Mouse (Mus musculus) intestine, embryonic 16.5 days (tissue): ENCODE results near the gene Ubap1l. TPM values are rescaled to one million over a fixed set of nuclear protein-coding genes. Genes with fewer than 3 reads are reported as not detected.

Source experiments
- ATAC-seq: fragments of 200-750 bp; cut with Nextera tagmentation; 2 replicates; pipeline ENCODE4 v1.8.0; 2017; ENCODE audit warnings: moderate TSS enrichment, moderate library complexity
- H3K27ac ChIP-seq: fragments of 300-500 bp; sonication (generic); 2 replicates; pipeline ENCODE4 v1.5.1; 2014; ENCODE audit warnings: mild to moderate bottlenecking, low read length
- H3K27me3 ChIP-seq: fragments of 300-500 bp; sonication (generic); replicated peaks from 2 replicates; pipeline ENCODE4 v1.6.1; 2014; ENCODE audit warnings: low read length, control low read depth, mixed read lengths; ENCODE audit not compliant: control insufficient read depth, insufficient read depth
- H3K36me3 ChIP-seq: fragments of 300-500 bp; sonication (generic); 2 replicates; pipeline ENCODE4 v1.6.1; 2014; ENCODE audit warnings: low read length, control low read depth; ENCODE audit not compliant: control insufficient read depth, insufficient read depth
- H3K4me1 ChIP-seq: fragments of 300-500 bp; sonication (generic); 2 replicates; pipeline ENCODE4 v1.6.1; 2014; ENCODE audit warnings: low read length, control low read depth, mixed read lengths; ENCODE audit not compliant: control insufficient read depth, insufficient read depth
- H3K4me2 ChIP-seq: fragments of 300-500 bp; sonication (generic); 2 replicates; pipeline ENCODE4 v1.6.1; 2014; ENCODE audit warnings: low read depth, low read length, control low read depth
- H3K4me3 ChIP-seq: fragments of 300-500 bp; sonication (generic); 2 replicates; pipeline ENCODE4 v1.5.1; 2014; ENCODE audit warnings: mild to moderate bottlenecking, low read length
- H3K9ac ChIP-seq: fragments of 300-500 bp; sonication (generic); 2 replicates; pipeline ENCODE4 v1.6.1; 2014; ENCODE audit warnings: low read depth, low read length
- H3K9me3 ChIP-seq: fragments of 300-500 bp; sonication (generic); 2 replicates; pipeline ENCODE4 v1.6.1; 2016; ENCODE audit warnings: low read length, control low read depth; ENCODE audit not compliant: control insufficient read depth
- WGBS: fragments of 180-500 bp; shearing (Covaris S2); extraction: QIAGEN DNeasy Blood & Tissue Kit; methylation state at CpG from one replicate; pipeline ENCODE4 v1.1.7; 2014; 5-methylcytosine and 5-hydroxymethylcytosine counted together
- polyA plus RNA-seq: library from polyadenylated mRNA; unstranded; fragments of >200 nt; fragmentation: Nextera tagmentation; extraction: Ambion mirVana; gene quantifications from 2 replicates; pipeline ENCODE4 v1.2.1, GENCODE M21; 2015

Ubap1l gene
- polyA plus RNA-seq = 0.16 and 0.18 TPM in 2 replicates

DNA sequence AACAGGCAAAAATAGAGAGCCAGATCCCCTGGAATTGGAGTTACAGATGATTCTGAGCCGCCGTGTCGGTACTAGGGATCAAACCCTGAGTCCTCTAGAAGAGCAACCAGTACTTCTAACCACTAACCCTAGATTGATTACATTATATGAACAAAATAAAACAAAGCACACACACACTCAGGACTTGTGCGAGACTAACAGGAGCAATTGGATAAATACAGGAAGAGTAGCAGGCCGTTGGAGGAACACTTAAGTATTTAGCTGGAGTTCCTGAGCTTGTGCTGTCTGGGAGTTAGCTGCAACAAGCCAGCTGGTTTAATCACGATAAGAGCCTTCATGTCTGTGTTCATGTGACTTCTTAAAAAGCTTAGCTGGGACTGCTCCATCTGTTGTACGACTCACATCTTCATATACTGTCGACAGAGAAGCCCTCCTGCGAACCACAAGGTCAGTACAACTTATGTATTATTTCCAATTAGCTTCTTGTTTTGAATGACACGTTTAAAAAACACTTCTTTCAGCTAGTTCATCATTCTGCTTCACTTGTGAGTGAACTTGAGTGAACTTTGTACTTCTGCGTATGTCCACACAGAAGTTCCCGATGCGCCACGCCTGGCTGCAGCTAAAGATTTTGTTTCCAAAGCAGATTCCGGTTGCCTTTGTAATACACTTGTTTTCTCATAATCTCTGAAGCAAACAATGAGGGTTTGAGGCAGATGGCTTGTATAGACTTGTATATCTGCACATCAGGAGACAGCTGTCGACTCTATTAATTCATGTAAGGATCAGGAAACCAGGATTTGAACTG lies at the start of gene Ubap1l:
Ubap1l (plus strand) TSS at position 401 of the 808 bp plus-strand sequence.
- H3K4me3 ChIP-seq = no peak within 1 kb of the TSS
- WGBS = 72% methylated on average over 16 of the region's 16 CpGs
- no peak for ATAC-seq

DNA sequence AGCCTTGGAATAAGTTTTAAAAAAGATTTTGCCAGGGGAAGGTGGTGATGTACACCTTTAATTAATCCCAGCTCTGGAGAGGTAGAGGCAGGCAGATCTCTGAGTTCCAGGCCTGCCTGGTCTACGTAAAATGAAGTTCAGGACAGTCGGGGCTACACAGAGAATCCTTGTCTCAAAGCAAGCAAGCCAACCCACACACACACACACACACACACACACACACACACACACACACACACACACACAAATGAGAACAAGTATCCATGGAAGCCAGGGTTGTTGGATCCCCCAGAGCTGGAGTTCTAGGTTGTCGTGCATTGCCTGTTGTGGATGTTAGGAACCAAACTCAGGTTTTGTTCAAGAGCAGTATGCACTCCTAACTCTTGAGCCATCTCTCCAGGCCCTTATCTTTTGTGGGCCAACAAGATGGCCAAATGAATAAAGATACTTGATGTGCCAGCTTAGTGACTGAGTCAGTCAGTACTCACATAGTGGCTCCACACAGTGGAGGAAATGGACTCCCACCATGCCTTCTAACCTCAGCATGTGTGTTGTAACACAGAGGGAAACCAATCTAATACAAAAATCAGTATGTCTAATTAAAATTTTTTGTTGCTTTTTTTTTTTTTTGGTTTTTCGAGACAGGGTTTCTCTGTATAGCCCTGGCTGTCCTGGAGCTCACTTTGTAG lies 48.0 kb upstream of the Ubap1l start:
- Histone ChIP-seq H3K36me3 (peaks cover 12% of the 10 kb centered on the region), H3K4me1 (no peaks in the 10 kb centered on the region), H3K9me3 (no peaks in the 10 kb centered on the region), H3K27ac (no peak overlapping the region), H3K4me2 (no peak overlapping the region), H3K4me3 (no peak overlapping the region), H3K27me3 (no peaks in the 10 kb centered on the region), H3K9ac (no peak overlapping the region)
- ATAC-seq = no peak
- 93% methylated on average over 4 of the region's 4 CpGs for WGBS

More for the DNA sequence above, at the start of gene Ubap1l:
- Histone ChIP-seq H3K36me3 (peaks cover 4% of the 10 kb centered on the region; the same call in 1 of the 2 replicates), H3K9ac (no peak within 1 kb of the TSS), H3K27ac (no peak within 1 kb of the TSS), H3K4me1 (no peaks in the 10 kb centered on the region; the same call in 1 of the 2 replicates), H3K4me2 (no peak within 1 kb of the TSS), H3K9me3 (no peaks in the 10 kb centered on the region), H3K27me3 (no peaks in the 10 kb centered on the region)

DNA sequence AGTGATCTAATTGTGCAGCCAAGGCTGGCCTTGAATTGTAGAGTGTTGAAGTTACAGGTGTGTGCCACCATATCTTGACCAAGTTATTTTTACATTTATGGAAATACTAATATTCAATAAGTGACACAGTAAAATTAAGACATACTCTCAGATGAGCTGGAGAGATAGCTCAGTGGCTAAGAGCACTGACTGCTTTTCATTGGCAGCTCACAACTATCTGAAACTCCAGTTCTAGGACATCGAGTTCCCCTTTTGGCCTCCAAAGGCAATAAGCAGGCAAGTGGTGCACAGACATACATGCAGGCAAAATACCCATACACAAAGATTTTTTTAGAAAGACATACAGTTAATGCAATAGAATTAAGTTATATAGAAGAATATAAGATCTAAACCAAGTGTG lies 47.0 kb upstream of the Ubap1l start:
- Histone ChIP-seq H3K36me3 (peaks cover 12% of the 10 kb centered on the region), H3K4me1 (no peaks in the 10 kb centered on the region), H3K9ac (no peak overlapping the region), H3K4me2 (no peak overlapping the region), H3K27me3 (no peaks in the 10 kb centered on the region), H3K9me3 (no peaks in the 10 kb centered on the region), H3K27ac (no peak overlapping the region), H3K4me3 (no peak overlapping the region)
- WGBS = 93% methylated on average over 1 of the region's 1 CpGs
- ATAC-seq = no peak

DNA sequence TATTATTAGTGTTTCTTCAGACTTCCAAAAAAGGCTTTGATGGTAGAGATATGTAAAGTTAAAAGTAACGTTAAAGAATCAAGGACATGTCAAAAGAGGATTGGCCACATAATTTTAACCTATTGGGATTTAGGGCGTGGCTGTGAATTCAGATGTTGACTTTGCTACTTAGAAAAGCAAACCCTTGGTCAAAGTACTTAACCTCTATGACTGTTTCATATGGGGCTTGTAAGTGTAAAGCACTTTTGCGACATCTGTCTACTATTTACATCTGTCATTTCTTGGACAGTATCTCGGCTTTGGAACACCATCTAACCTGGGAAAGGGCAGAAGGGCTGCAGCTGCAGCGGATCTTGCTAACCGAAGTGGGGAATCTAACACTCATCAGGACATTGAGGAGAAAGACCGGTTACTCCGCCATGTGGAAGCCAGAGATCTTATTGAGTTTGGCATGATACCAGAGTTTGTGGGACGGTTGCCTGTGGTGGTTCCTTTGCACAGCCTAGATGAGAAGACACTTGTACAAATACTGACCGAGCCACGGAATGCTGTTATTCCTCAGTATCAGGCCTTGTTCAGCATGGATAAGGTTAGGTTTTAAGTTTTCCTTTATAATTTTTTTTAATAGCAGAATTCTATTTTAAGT lies 38.5 kb upstream of the Ubap1l start:
- no peaks in the 10 kb centered on the region for H3K4me1 ChIP-seq
- no peaks in the 10 kb centered on the region for H3K27me3 ChIP-seq
- no peak overlapping the region for H3K4me2 ChIP-seq
- 81% methylated on average over 11 of the region's 11 CpGs for WGBS
- H3K36me3 ChIP-seq = no peaks in the 10 kb centered on the region; the same call in 1 of the 2 replicates
- no peak overlapping the region for H3K27ac ChIP-seq
- no peak overlapping the region for H3K9ac ChIP-seq
- no peak for ATAC-seq
- no peak overlapping the region for H3K4me3 ChIP-seq
- H3K9me3 ChIP-seq = no peaks in the 10 kb centered on the region

DNA sequence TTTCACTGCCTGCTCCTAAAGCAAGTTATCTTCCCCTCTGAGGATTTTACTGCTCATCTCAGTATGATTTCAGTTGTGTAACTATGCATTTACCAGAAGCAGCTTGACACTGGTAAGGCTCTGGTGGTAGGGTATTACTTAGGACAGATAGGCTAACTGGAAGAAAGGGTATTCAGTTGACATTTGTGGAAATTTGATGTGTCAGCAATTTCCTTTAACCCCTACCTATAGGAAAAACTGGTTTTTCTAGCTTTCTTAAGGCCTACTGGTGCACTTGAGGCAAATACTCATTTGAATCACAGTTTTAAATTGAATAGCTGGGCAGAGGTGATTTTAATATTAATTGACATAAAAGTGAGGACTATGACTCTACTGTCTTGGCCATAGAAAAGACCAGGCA lies 34.9 kb upstream of the Ubap1l start:
- Histone ChIP-seq H3K4me1 (no peaks in the 10 kb centered on the region), H3K4me3 (no peak overlapping the region), H3K9me3 (no peaks in the 10 kb centered on the region), H3K27me3 (no peaks in the 10 kb centered on the region), H3K9ac (no peak overlapping the region), H3K27ac (no peak overlapping the region), H3K36me3 (peaks cover 2% of the 10 kb centered on the region; the same call in 1 of the 2 replicates), H3K4me2 (no peak overlapping the region)
- ATAC-seq = no peak

DNA sequence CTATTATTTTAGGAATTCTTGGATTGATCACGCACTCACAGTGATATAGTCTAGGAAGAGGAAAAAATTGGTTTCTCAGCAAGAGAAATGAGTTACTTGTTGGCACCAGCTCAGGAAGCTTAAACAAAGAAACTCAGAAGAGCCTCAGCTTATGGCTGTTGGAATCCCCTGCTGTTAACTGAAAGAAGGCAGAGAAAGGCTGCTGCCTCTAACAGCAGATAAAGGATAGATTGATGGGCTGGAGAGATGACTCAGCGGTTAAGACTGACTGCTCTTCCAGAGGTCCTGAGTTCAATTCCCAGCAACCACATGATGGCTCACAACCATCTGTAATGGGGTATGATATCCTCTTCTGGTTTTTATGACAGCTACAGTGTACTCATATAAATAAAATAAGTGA lies 33.5 kb upstream of the Ubap1l start:
- Histone ChIP-seq H3K4me3 (no peak overlapping the region), H3K9me3 (no peaks in the 10 kb centered on the region), H3K4me2 (no peak overlapping the region), H3K27ac (no peak overlapping the region), H3K27me3 (no peaks in the 10 kb centered on the region), H3K36me3 (peaks cover 2% of the 10 kb centered on the region; the same call in 1 of the 2 replicates), H3K4me1 (no peaks in the 10 kb centered on the region), H3K9ac (no peak overlapping the region)
- no peak for ATAC-seq
- 92% methylated on average over 2 of the region's 2 CpGs for WGBS

DNA sequence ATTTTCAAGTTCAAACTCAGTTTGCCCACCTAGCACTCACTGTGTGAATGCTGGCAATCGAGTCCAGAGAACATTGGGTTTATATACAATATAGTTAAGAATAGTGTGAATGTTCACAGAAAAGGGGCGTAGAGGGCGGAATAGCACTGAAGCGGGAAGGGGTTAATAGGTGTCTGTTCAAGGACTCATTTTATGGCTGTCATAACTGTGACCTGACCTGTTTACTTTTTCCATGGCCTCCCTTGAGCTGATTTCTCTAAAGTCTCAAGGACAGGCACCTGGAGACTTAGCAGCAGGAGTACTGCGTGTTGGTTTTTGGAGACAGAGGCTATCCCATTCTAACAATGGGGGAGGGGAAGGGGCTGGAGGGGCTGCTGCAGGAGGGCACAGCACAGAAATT lies 26.9 kb upstream of the Ubap1l start:
- Histone ChIP-seq H3K9ac (no peak overlapping the region), H3K4me1 (no peaks in the 10 kb centered on the region), H3K9me3 (no peaks in the 10 kb centered on the region), H3K27ac (0 out of 2 replicates have a peak overlapping the region, but pooled peaks have one; percentile 17), H3K27me3 (no peaks in the 10 kb centered on the region), H3K36me3 (0 out of 2 replicates have a peak, but pooled peaks cover 2% of the 10 kb centered on the region), H3K4me2 (0 out of 2 replicates have a peak overlapping the region, but pooled peaks have one; percentile 14), H3K4me3 (no peak overlapping the region)
- WGBS = 58% methylated on average over 5 of the region's 5 CpGs
- peak; percentile 63 for ATAC-seq

DNA sequence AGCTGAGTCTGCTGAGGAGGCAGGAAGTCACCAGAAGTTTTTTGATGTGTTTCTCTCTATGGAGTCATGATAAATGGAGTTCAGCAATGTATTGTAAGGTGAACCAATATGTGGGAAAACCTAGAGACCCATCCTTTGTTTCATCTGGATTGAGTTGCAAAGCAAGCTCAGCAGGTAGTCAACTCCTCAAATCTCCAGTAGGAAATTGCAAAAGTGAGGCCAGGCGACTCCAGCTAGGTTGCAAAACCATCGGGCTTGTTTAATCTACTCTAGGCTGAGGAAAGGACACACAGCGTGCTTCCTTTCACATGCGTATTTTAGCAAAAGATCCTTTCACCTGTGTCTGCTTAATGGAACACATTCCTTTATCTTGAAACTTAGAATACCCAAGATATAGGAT lies 21.7 kb upstream of the Ubap1l start:
- Histone ChIP-seq H3K9me3 (no peaks in the 10 kb centered on the region), H3K4me3 (no peak overlapping the region), H3K27me3 (no peaks in the 10 kb centered on the region), H3K4me1 (no peaks in the 10 kb centered on the region), H3K4me2 (no peak overlapping the region), H3K27ac (no peak overlapping the region), H3K36me3 (no peaks in the 10 kb centered on the region), H3K9ac (no peak overlapping the region)
- no peak for ATAC-seq
- 90% methylated on average over 4 of the region's 4 CpGs for WGBS

DNA sequence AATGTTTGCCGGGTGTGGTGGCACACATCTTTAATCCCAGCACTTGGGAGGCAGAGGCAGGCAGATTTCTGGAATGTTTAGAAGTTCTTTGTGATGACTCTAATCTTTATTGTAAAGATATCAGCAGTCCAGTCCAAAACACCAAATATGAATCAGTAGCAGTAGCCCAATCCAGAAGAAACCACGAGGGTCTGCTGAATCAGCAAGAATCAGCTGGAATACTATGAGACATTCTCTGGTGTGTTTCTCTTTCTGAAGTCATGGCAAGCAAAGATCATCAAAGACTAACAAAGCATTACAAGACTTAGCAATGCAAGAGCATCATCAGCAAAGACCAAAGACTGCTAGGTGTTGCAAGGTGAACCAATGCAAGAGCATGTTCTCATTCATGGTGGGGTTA lies 20.4 kb upstream of the Ubap1l start:
- Histone ChIP-seq H3K27me3 (no peaks in the 10 kb centered on the region), H3K27ac (no peak overlapping the region), H3K4me1 (no peaks in the 10 kb centered on the region), H3K9ac (no peak overlapping the region), H3K4me3 (no peak overlapping the region), H3K9me3 (0 out of 2 replicates have a peak, but pooled peaks cover 3% of the 10 kb centered on the region), H3K36me3 (no peaks in the 10 kb centered on the region), H3K4me2 (no peak overlapping the region)
- 96% methylated on average over 2 of the region's 2 CpGs for WGBS
- ATAC-seq = no peak
